Mouse (Mus musculus): Measurements from ENCODE around the gene Tbc1d20.

- TF ChIP-seq CTCF (IDR thresholded peaks at IDR 0.05; ENCODE audit: extremely low read depth, insufficient read depth, low read length) (no peak), POLR2A (IDR thresholded peaks at IDR 0.05; ENCODE audit: extremely low read depth, insufficient read depth, low read length) (no peak)
Observed at GRCm38 (mm10) chr2:152335289-152335820, 41.7 kb downstream of the Tbc1d20 start.
